Mouse (Mus musculus): ENCODE data around the gene Baz2a. TPM values are rescaled to one million over a fixed set of nuclear protein-coding genes. Genes with fewer than 3 reads are reported as not detected.
"Not testable (repeated sequence)": the region's sequence is repeated elsewhere in the genome, so short reads cannot be mapped to it uniquely, and the experiment has no call there.

Gene Baz2a
- polyA plus RNA-seq, 1 experiment from 2014 or later = 11.2 TPM

GRCm38 (mm10) chr10:128059207-128059981, 32.0 kb upstream of the Baz2a start:
- DNase-seq (ENCODE audit: low spot score) (peak; percentile 86), ATAC-seq (peak; percentile 36)
- peak overlapping the region; percentile 86 for H3K27ac ChIP-seq (ENCODE audit: low read length)
- H3K4me1 ChIP-seq (ENCODE audit: insufficient read depth, low read depth, low read length) = peaks cover 18% of the 10 kb centered on the region; the same call in 1 of the 2 replicates
- peak overlapping the region; percentile 92 for H3K4me2 ChIP-seq (replicated peaks; ENCODE audit: low read depth, low read length)
- TF ChIP-seq CTCF (IDR thresholded peaks at IDR 0.05) (peak; percentile 49), EP300 (IDR thresholded peaks at IDR 0.05) (no peak)
- peak overlapping the region; percentile 59 for H3K4me3 ChIP-seq (ENCODE audit: low read depth, low read length)
- H3K27me3 ChIP-seq (replicated peaks; ENCODE audit: insufficient read depth, low read length) = no peaks in the 10 kb centered on the region
- peak overlapping the region; percentile 69 for H3K9ac ChIP-seq (replicated peaks; ENCODE audit: low read depth)
- H3K9me3 ChIP-seq (ENCODE audit: low read length) = no peaks in the 10 kb centered on the region
- WGBS = under 1% methylated on average over 52 of the region's 62 CpGs
- no peaks in the 10 kb centered on the region for H3K36me3 ChIP-seq (ENCODE audit: insufficient read depth, low read length)

- peak overlapping the region; percentile 92; the same call in 1 of the 2 replicates for H3K4me2 ChIP-seq (replicated peaks; ENCODE audit: low read depth, low read length)
- peaks cover 18% of the 10 kb centered on the region; the same call in 1 of the 2 replicates for H3K4me1 ChIP-seq (ENCODE audit: insufficient read depth, low read depth, low read length)
- ATAC-seq (no peak), DNase-seq (ENCODE audit: low spot score) (no peak)
- H3K9me3 ChIP-seq (ENCODE audit: low read length) = no peaks in the 10 kb centered on the region
- no peaks in the 10 kb centered on the region for H3K27me3 ChIP-seq (replicated peaks; ENCODE audit: insufficient read depth, low read length)
- no peaks in the 10 kb centered on the region for H3K36me3 ChIP-seq (ENCODE audit: insufficient read depth, low read length)
- 0 out of 2 replicates have a peak overlapping the region, but pooled peaks have one; percentile 17 for H3K9ac ChIP-seq (replicated peaks; ENCODE audit: low read depth)
- 78% methylated on average over 5 of the region's 5 CpGs for WGBS
- no peak for TF ChIP-seq EP300 (IDR thresholded peaks at IDR 0.05)
- no peak for TF ChIP-seq CTCF (IDR thresholded peaks at IDR 0.05)
- H3K4me3 ChIP-seq (ENCODE audit: low read depth, low read length) = 0 out of 2 replicates have a peak overlapping the region, but pooled peaks have one; percentile 59
- H3K27ac ChIP-seq (ENCODE audit: low read length) = peak overlapping the region; percentile 29; the same call in 1 of the 2 replicates
These were observed 30.3 kb upstream of the Baz2a start for GRCm38 (mm10) chr10:128061109-128061508.

- Histone ChIP-seq H3K27me3 (replicated peaks; ENCODE audit: insufficient read depth, low read length) (no peaks in the 10 kb centered on the region), H3K4me1 (ENCODE audit: insufficient read depth, low read depth, low read length) (peaks cover 18% of the 10 kb centered on the region; the same call in 1 of the 2 replicates), H3K9ac (replicated peaks; ENCODE audit: low read depth) (no peak overlapping the region), H3K36me3 (ENCODE audit: insufficient read depth, low read length) (no peaks in the 10 kb centered on the region), H3K4me2 (replicated peaks; ENCODE audit: low read depth, low read length) (no peak overlapping the region), H3K4me3 (ENCODE audit: low read depth, low read length) (no peak overlapping the region), H3K27ac (ENCODE audit: low read length) (no peak overlapping the region), H3K9me3 (ENCODE audit: low read length) (no peaks in the 10 kb centered on the region)
- TF ChIP-seq CTCF (IDR thresholded peaks at IDR 0.05) (no peak), EP300 (IDR thresholded peaks at IDR 0.05) (no peak)
- no peak for DNase-seq (ENCODE audit: low spot score)
- WGBS = 91% methylated on average over 6 of the region's 6 CpGs
- ATAC-seq = no peak
These were observed 29.0 kb upstream of the Baz2a start for GRCm38 (mm10) chr10:128062221-128062989.

- 71% methylated on average over 5 of the region's 5 CpGs for WGBS
- no peak for TF ChIP-seq CTCF (IDR thresholded peaks at IDR 0.05)
- TF ChIP-seq EP300 (IDR thresholded peaks at IDR 0.05) = no peak
- H3K4me2 ChIP-seq (replicated peaks; ENCODE audit: low read depth, low read length) = no peak overlapping the region
- ATAC-seq (no peak), DNase-seq (ENCODE audit: low spot score) (no peak)
- H3K36me3 ChIP-seq (ENCODE audit: insufficient read depth, low read length) = peaks cover 5% of the 10 kb centered on the region; the same call in 1 of the 2 replicates
- H3K9ac ChIP-seq (replicated peaks; ENCODE audit: low read depth) = no peak overlapping the region
- no peaks in the 10 kb centered on the region for H3K9me3 ChIP-seq (ENCODE audit: low read length)
- no peaks in the 10 kb centered on the region for H3K27me3 ChIP-seq (replicated peaks; ENCODE audit: insufficient read depth, low read length)
- H3K27ac ChIP-seq (ENCODE audit: low read length) = no peak overlapping the region
- H3K4me3 ChIP-seq (ENCODE audit: low read depth, low read length) = no peak overlapping the region
- H3K4me1 ChIP-seq (ENCODE audit: insufficient read depth, low read depth, low read length) = no peaks in the 10 kb centered on the region
These were observed 25.3 kb upstream of the Baz2a start for GRCm38 (mm10) chr10:128066072-128066471.

GRCm38 (mm10) chr10:128069201-128069600, 22.2 kb upstream of the Baz2a start:
- DNase-seq (ENCODE audit: low spot score) = no peak

GRCm38 (mm10) chr10:128070432-128070831, 20.9 kb upstream of the Baz2a start:
- 97% methylated on average over 2 of the region's 2 CpGs for WGBS
- H3K27me3 ChIP-seq (replicated peaks; ENCODE audit: insufficient read depth, low read length); DNase-seq (ENCODE audit: low spot score); ATAC-seq; H3K4me1 ChIP-seq (ENCODE audit: insufficient read depth, low read depth, low read length); H3K4me2 ChIP-seq (replicated peaks; ENCODE audit: low read depth, low read length); H3K9me3 ChIP-seq (ENCODE audit: low read length); H3K9ac ChIP-seq (replicated peaks; ENCODE audit: low read depth); H3K27ac ChIP-seq (ENCODE audit: low read length); H3K4me3 ChIP-seq (ENCODE audit: low read depth, low read length): not testable (repeated sequence)
- peaks cover 22% of the 10 kb centered on the region; the same call in 1 of the 2 replicates for H3K36me3 ChIP-seq (ENCODE audit: insufficient read depth, low read length)

More at GRCm38 (mm10) chr10:128069201-128069600, 22.2 kb upstream of the Baz2a start:
- H3K9me3 ChIP-seq (ENCODE audit: low read length) = no peaks in the 10 kb centered on the region
- no peak overlapping the region for H3K27ac ChIP-seq (ENCODE audit: low read length)
- peaks cover 22% of the 10 kb centered on the region; the same call in 1 of the 2 replicates for H3K36me3 ChIP-seq (ENCODE audit: insufficient read depth, low read length)
- H3K9ac ChIP-seq (replicated peaks; ENCODE audit: low read depth) = no peak overlapping the region
- H3K27me3 ChIP-seq (replicated peaks; ENCODE audit: insufficient read depth, low read length) = no peaks in the 10 kb centered on the region
- TF ChIP-seq CTCF (IDR thresholded peaks at IDR 0.05) (no peak), EP300 (IDR thresholded peaks at IDR 0.05) (no peak)
- H3K4me3 ChIP-seq (ENCODE audit: low read depth, low read length) = no peak overlapping the region
- H3K4me2 ChIP-seq (replicated peaks; ENCODE audit: low read depth, low read length) = no peak overlapping the region
- H3K4me1 ChIP-seq (ENCODE audit: insufficient read depth, low read depth, low read length) = no peaks in the 10 kb centered on the region
- 85% methylated on average over 4 of the region's 4 CpGs for WGBS
- ATAC-seq = no peak

- not testable (repeated sequence) for H3K9ac ChIP-seq (replicated peaks; ENCODE audit: low read depth); H3K4me1 ChIP-seq (ENCODE audit: insufficient read depth, low read depth, low read length); ATAC-seq; DNase-seq (ENCODE audit: low spot score); H3K27ac ChIP-seq (ENCODE audit: low read length); H3K4me2 ChIP-seq (replicated peaks; ENCODE audit: low read depth, low read length); H3K36me3 ChIP-seq (ENCODE audit: insufficient read depth, low read length); H3K27me3 ChIP-seq (replicated peaks; ENCODE audit: insufficient read depth, low read length); H3K9me3 ChIP-seq (ENCODE audit: low read length); H3K4me3 ChIP-seq (ENCODE audit: low read depth, low read length)
- WGBS = 80% methylated on average over 5 of the region's 5 CpGs
These were observed 13.1 kb upstream of the Baz2a start for GRCm38 (mm10) chr10:128078269-128078668.

Measured in lung, postnatal 0 days (tissue).